Mouse (Mus musculus): Measurements from ENCODE around the gene Prmt8. TPM values are rescaled to one million over a fixed set of nuclear protein-coding genes. Genes with fewer than 3 reads are reported as not detected.
A peak's percentile ranks its signal among the peaks of the same experiment; 100 is the strongest.

The Prmt8 gene
- polyA plus RNA-seq (2015; fragmentation: Nextera tagmentation; extraction: Ambion mirVana) = 32.1 and 32.7 TPM in 2 replicates

DNA sequence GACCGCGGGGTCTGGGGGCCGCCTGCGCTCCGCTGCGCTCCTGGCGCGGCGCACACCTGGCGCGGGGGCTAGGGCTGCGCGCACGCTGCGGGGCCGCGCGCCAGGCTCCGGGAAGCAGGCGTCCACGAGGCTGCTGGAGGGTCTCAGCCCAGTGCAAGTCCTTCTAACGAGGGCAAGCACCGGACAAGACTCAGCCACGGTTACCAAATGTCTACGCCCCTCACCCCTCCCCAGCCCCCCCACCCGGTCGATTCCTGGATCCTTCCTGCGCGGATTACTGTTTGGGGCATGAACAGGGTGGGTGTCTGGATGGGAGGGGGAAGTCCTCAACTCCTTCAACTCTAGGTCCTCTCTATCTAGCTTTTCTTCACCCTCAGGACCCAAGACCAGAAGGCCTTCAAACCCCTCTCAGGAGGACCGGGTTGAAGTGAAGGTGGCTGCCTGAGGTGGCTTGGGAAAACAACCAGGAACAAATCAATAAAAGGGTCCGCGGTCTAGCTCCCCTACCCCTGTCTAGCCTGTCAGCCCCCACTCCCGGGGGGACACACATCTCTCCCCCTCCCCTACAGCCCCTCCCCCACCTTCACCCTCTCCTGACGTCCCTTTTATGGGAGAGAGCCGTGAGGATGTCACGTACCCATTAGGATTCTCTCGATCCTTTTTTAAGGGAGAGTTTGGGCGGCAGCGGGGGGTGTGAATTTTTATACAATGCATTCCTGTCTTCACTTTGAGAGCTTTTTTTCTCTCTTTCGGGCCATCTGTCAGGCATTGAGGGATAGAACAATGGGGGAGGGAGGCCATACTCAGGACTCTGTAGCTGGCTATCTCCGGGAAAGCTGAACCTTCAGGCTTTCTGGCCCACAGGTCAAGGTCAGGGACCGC is at the start of gene Prmt8:
TSS of gene Prmt8 (minus strand) at position 198 of the 882 bp plus-strand sequence.
- ATAC-seq = peak; percentile 59
- H3K4me3 ChIP-seq (replicated peaks) = peak within 1 kb of the TSS; percentile 76
- H3K27ac ChIP-seq = peak within 1 kb of the TSS; percentile 80
- H3K4me2 ChIP-seq (replicated peaks) = peak within 1 kb of the TSS; percentile 92
- WGBS = under 1% methylated on average over 40 of the region's 42 CpGs
- no peaks in the 10 kb centered on the region for H3K9me3 ChIP-seq
- H3K36me3 ChIP-seq = no peaks in the 10 kb centered on the region
- H3K4me1 ChIP-seq (replicated peaks) = peaks cover 48% of the 10 kb centered on the region
- H3K27me3 ChIP-seq = peaks cover 21% of the 10 kb centered on the region; the same call in 1 of the 2 replicates
- H3K9ac ChIP-seq (replicated peaks) = peak within 1 kb of the TSS; percentile 78

GRCm38 (mm10) chr6:127803046-127803729 is 33.9 kb upstream of the Prmt8 start:
- H3K4me2 ChIP-seq (replicated peaks) = no peak overlapping the region
- H3K9me3 ChIP-seq = no peaks in the 10 kb centered on the region
- H3K27me3 ChIP-seq = no peaks in the 10 kb centered on the region
- no peaks in the 10 kb centered on the region for H3K36me3 ChIP-seq
- no peak overlapping the region for H3K4me3 ChIP-seq (replicated peaks)
- no peak overlapping the region for H3K9ac ChIP-seq (replicated peaks)
- 65% methylated on average over 9 of the region's 9 CpGs for WGBS
- no peak for ATAC-seq
- H3K27ac ChIP-seq = no peak overlapping the region
- H3K4me1 ChIP-seq (replicated peaks) = no peaks in the 10 kb centered on the region

GRCm38 (mm10) chr6:127802211-127802610 is 32.9 kb upstream of the Prmt8 start:
- no peaks in the 10 kb centered on the region for H3K9me3 ChIP-seq
- no peak overlapping the region for H3K27ac ChIP-seq
- no peak overlapping the region for H3K9ac ChIP-seq (replicated peaks)
- no peaks in the 10 kb centered on the region for H3K36me3 ChIP-seq
- ATAC-seq = no peak
- no peaks in the 10 kb centered on the region for H3K4me1 ChIP-seq (replicated peaks)
- H3K4me3 ChIP-seq (replicated peaks) = no peak overlapping the region
- H3K27me3 ChIP-seq = no peaks in the 10 kb centered on the region
- no peak overlapping the region for H3K4me2 ChIP-seq (replicated peaks)
- 75% methylated on average over 12 of the region's 12 CpGs for WGBS

DNA sequence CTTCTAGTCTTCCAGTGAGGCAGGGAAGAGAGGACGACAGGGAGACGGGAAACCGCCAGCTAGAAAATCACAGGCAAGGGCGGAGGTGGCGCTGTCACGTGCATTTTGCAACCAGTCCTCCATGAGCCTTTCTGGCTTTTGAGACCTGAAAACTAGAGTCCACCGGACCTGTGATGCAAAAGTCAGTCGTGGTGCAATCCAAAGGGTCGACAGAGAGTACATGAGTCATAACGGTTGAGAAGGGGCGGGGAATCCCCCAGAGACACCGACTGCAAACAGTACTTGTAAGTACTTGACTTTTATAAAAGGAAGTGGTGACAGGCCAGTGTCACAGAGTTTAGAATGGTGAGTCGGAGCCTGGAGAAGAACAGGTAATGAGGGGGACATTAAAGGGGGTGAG is 20.8 kb upstream of the Prmt8 start:
- Histone ChIP-seq H3K9me3 (no peaks in the 10 kb centered on the region), H3K27me3 (no peaks in the 10 kb centered on the region), H3K4me3 (replicated peaks) (no peak overlapping the region), H3K4me1 (replicated peaks) (0 out of 2 replicates have a peak, but pooled peaks cover 4% of the 10 kb centered on the region), H3K4me2 (replicated peaks) (no peak overlapping the region), H3K9ac (replicated peaks) (no peak overlapping the region), H3K36me3 (no peaks in the 10 kb centered on the region), H3K27ac (no peak overlapping the region)
- no peak for ATAC-seq
- WGBS = 81% methylated on average over 13 of the region's 13 CpGs

GRCm38 (mm10) chr6:127770806-127771205 is 1.5 kb upstream of the Prmt8 start:
- ATAC-seq = no peak
- no peak overlapping the region for H3K27ac ChIP-seq
- H3K4me3 ChIP-seq (replicated peaks) = no peak overlapping the region
- H3K9ac ChIP-seq (replicated peaks) = no peak overlapping the region
- no peaks in the 10 kb centered on the region for H3K9me3 ChIP-seq
- peaks cover 39% of the 10 kb centered on the region for H3K4me1 ChIP-seq (replicated peaks)
- peak overlapping the region; percentile 92 for H3K4me2 ChIP-seq (replicated peaks)
- 43% methylated on average over 4 of the region's 4 CpGs for WGBS
- H3K27me3 ChIP-seq = peaks cover 19% of the 10 kb centered on the region; the same call in 1 of the 2 replicates
- no peaks in the 10 kb centered on the region for H3K36me3 ChIP-seq

DNA sequence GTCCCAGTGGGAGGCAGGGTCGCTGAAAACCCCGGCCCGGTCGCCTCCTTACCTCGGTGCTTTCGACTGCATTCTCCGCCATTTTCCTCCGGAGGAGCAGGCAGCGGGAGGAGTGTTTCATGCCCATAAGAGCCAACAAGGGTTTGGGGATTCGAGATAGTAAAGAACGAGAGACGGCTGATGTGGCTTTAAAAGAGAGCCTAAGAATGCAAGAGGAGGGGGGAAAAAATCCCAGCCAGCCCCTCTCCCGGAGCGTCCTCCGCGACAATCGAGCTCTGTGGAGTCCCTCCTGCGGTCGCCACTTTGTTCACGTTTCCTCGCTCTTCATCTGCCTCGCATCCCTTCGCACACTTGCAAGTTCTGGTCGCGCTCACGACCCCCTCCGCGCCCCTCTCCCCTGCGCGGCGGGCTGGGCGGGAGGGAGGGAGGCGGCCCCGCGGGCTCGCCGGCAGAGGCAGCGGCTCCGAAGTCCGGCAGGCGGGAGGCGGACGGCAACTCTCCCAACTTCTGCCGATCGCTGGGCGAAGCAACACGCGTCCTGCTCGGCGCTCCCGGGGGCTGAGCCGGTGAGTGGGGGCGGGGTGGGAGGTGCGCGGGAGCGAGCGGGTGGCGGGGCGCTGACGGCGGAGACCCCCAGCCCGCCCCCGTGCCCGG is 524 bp downstream of the Prmt8 start:
- WGBS = under 1% methylated on average over 56 of the region's 64 CpGs
- peak; percentile 9 for ATAC-seq
- H3K9ac ChIP-seq (replicated peaks) = peak overlapping the region; percentile 78
- H3K27ac ChIP-seq = peak overlapping the region; percentile 80
- peaks cover 48% of the 10 kb centered on the region for H3K4me1 ChIP-seq (replicated peaks)
- peak overlapping the region; percentile 76 for H3K4me3 ChIP-seq (replicated peaks)
- no peaks in the 10 kb centered on the region for H3K9me3 ChIP-seq
- H3K36me3 ChIP-seq = no peaks in the 10 kb centered on the region
- peaks cover 21% of the 10 kb centered on the region; the same call in 1 of the 2 replicates for H3K27me3 ChIP-seq
- H3K4me2 ChIP-seq (replicated peaks) = peak overlapping the region; percentile 92

GRCm38 (mm10) chr6:127767706-127768493 is 1.4 kb downstream of the Prmt8 start:
- ATAC-seq = peak; percentile 34
- WGBS = under 1% methylated on average over 48 of the region's 49 CpGs
- H3K4me2 ChIP-seq (replicated peaks) = peak overlapping the region; percentile 92
- H3K4me1 ChIP-seq (replicated peaks) = peaks cover 50% of the 10 kb centered on the region
- H3K27me3 ChIP-seq = peaks cover 21% of the 10 kb centered on the region; the same call in 1 of the 2 replicates
- peak overlapping the region; percentile 78 for H3K9ac ChIP-seq (replicated peaks)
- H3K27ac ChIP-seq = peak overlapping the region; percentile 80
- H3K4me3 ChIP-seq (replicated peaks) = peak overlapping the region; percentile 76
- no peaks in the 10 kb centered on the region for H3K36me3 ChIP-seq
- no peaks in the 10 kb centered on the region for H3K9me3 ChIP-seq

DNA sequence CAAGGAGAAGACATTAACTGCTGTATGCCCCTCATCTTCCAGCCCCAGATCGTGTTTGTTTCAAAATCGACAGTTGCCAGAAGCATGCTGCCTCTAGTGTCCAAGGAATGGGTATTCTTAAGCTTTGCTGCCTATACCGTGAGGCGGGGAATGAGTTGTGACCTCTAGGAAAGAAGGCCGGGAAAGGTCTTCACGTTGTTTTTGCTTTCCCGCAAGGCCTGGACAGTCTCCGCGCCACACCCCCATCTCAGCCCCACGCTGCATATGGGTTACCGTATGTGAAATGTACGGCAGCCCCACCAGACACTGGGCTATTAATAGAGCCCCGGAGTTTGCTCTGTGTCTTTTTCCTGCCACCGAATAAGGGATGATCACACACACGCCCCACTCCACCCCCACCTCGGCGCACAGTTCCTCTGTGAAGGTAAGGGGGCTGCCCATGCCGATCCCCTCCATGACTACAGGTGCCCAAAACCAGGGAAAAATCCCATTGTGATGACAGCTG is 2.0 kb downstream of the Prmt8 start:
- Histone ChIP-seq H3K27ac (peak overlapping the region; percentile 80), H3K9me3 (no peaks in the 10 kb centered on the region), H3K9ac (replicated peaks) (peak overlapping the region; percentile 78), H3K27me3 (peaks cover 21% of the 10 kb centered on the region; the same call in 1 of the 2 replicates), H3K4me2 (replicated peaks) (peak overlapping the region; percentile 92), H3K36me3 (no peaks in the 10 kb centered on the region), H3K4me1 (replicated peaks) (peaks cover 50% of the 10 kb centered on the region), H3K4me3 (replicated peaks) (peak overlapping the region; percentile 76)
- WGBS = under 1% methylated on average over 18 of the region's 18 CpGs
- peak; percentile 26 for ATAC-seq

DNA sequence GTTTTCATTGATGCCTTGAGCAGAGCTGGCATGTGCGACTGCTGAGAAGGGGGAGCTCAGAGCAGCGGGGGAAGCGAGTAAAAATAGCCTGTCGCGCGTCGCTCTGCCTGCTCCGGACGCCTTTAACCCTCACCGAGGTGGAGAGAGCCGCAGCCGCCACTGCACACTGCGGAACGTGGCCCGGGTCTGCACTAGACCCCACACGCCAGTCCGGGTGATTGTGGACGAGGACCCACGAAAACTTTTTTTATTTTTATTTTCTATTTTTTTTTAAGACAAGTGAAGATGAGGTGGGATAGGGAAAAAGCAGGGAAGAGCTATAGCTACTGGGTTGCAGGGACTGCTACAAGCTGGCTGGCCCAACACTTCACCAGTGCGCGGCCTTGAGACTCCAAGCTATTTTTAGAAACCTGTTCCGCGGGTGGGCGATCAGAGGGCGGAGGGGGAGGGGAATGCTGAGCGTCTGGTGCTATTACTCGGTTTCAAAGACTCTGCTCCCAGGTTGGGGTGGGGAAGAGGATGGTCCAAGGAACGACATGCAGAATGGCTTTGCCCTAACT is 2.6 kb downstream of the Prmt8 start:
- Histone ChIP-seq H3K4me2 (replicated peaks) (peak overlapping the region; percentile 92), H3K4me3 (replicated peaks) (peak overlapping the region; percentile 76), H3K4me1 (replicated peaks) (peaks cover 50% of the 10 kb centered on the region), H3K27ac (peak overlapping the region; percentile 80), H3K9ac (replicated peaks) (peak overlapping the region; percentile 78), H3K36me3 (no peaks in the 10 kb centered on the region), H3K9me3 (no peaks in the 10 kb centered on the region), H3K27me3 (peaks cover 21% of the 10 kb centered on the region; the same call in 1 of the 2 replicates)
- under 1% methylated on average over 28 of the region's 28 CpGs for WGBS
- ATAC-seq = peak; percentile 67

- 9% methylated on average over 9 of the region's 11 CpGs for WGBS
- Histone ChIP-seq H3K4me1 (replicated peaks) (peaks cover 50% of the 10 kb centered on the region), H3K36me3 (no peaks in the 10 kb centered on the region), H3K9me3 (no peaks in the 10 kb centered on the region), H3K27ac (peak overlapping the region; percentile 80; the same call in 1 of the 2 replicates), H3K4me3 (replicated peaks) (peak overlapping the region; percentile 76), H3K27me3 (peaks cover 21% of the 10 kb centered on the region; the same call in 1 of the 2 replicates), H3K9ac (replicated peaks) (peak overlapping the region; percentile 78), H3K4me2 (replicated peaks) (peak overlapping the region; percentile 92)
- peak; percentile 38; the same call in 1 of the 2 replicates for ATAC-seq
These were observed 3.1 kb downstream of the Prmt8 start for GRCm38 (mm10) chr6:127766041-127766604.

All from midbrain, embryonic 13.5 days (tissue).